Mouse (Mus musculus) liver, embryonic 13.5 days (tissue): ENCODE results near the gene Tfcp2l1. TPM values are rescaled to one million over a fixed set of nuclear protein-coding genes. Genes with fewer than 3 reads are reported as not detected.

Experiments used
- ATAC-seq: fragments of 200-750 bp; cut with Nextera tagmentation; 2 replicates; pipeline ENCODE4 v1.8.0; 2017; ENCODE audit warnings: low read depth, mild to moderate bottlenecking, moderate number of reproducible peaks, moderate library complexity
- DNase-seq: peaks from one replicate; pipeline ENCODE4 v3.0.0; 2022
- H3K27ac ChIP-seq: fragments of 300-500 bp; sonication (generic); 2 replicates; pipeline ENCODE4 v1.5.1; 2015; ENCODE audit warnings: moderate library complexity, mild to moderate bottlenecking, inconsistent platforms
- H3K27me3 ChIP-seq: fragments of 300-500 bp; sonication (generic); 2 replicates; pipeline ENCODE4 v1.6.1; 2015; ENCODE audit warnings: mild to moderate bottlenecking, inconsistent platforms
- H3K36me3 ChIP-seq: fragments of 300-500 bp; sonication (generic); 2 replicates; pipeline ENCODE4 v1.6.1; 2015; ENCODE audit warnings: mild to moderate bottlenecking, inconsistent platforms
- H3K4me1 ChIP-seq: fragments of 300-500 bp; sonication (generic); replicated peaks from 2 replicates; pipeline ENCODE4 v1.6.1; 2015; ENCODE audit warnings: inconsistent platforms
- H3K4me2 ChIP-seq: fragments of 300-500 bp; sonication (generic); 2 replicates; pipeline ENCODE4 v1.6.1; 2015; ENCODE audit warnings: inconsistent platforms, mild to moderate bottlenecking, moderate library complexity
- H3K4me3 ChIP-seq: fragments of 300-500 bp; sonication (generic); replicated peaks from 2 replicates; pipeline ENCODE4 v1.5.1; 2015; ENCODE audit warnings: mild to moderate bottlenecking, inconsistent platforms
- H3K9ac ChIP-seq: fragments of 300-500 bp; sonication (generic); 2 replicates; pipeline ENCODE4 v1.6.1; 2015; ENCODE audit warnings: mild to moderate bottlenecking, inconsistent platforms
- H3K9me3 ChIP-seq: fragments of 300-500 bp; sonication (generic); replicated peaks from 2 replicates; pipeline ENCODE4 v1.6.1; 2016; ENCODE audit warnings: inconsistent platforms
- WGBS: fragments of 180-500 bp; shearing (Covaris S2); methylation state at CpG from one replicate; pipeline ENCODE4 v1.1.7; 2015; ENCODE audit not compliant: insufficient replicate concordance; 5-methylcytosine and 5-hydroxymethylcytosine counted together
- polyA plus RNA-seq: library from polyadenylated mRNA; unstranded; fragments of >200 nt; fragmentation: Nextera tagmentation; extraction: Ambion mirVana; gene quantifications from 2 replicates; pipeline ENCODE4 v1.2.1, GENCODE M21; 2015

The Tfcp2l1 gene
- polyA plus RNA-seq, 1 experiment from 2014 or later, result 0.54 TPM

DNA sequence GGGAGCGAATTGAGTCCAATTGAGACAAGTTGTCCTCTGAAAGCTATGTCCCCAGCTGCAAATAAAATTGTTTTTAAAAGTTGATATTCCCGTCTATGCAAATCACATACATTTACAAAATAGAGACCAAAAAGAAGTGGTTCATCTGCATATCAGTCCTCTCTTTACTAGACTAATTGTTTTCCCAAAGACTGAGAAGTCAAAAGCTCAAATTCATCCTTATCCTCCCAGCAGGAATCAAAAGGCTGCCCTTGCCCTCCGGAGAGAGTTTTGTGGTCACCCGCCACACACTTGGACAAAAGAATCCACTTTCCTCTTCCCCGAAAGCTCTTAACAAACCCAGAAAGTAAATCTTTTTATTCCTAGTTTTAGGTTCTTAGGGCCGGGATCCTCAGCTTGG lies 2.3 kb upstream of the Tfcp2l1 start:
- Histone ChIP-seq H3K9me3 (no peaks in the 10 kb centered on the region), H3K27me3 (peaks cover 33% of the 10 kb centered on the region), H3K4me2 (no peak overlapping the region), H3K9ac (no peak overlapping the region), H3K27ac (no peak overlapping the region), H3K4me3 (no peak overlapping the region), H3K36me3 (no peaks in the 10 kb centered on the region), H3K4me1 (peaks cover 11% of the 10 kb centered on the region)
- ATAC-seq, result no peak
- no peak for DNase-seq
- WGBS, result 41% methylated on average over 6 of the region's 6 CpGs

- Histone ChIP-seq H3K4me1 (peaks cover 11% of the 10 kb centered on the region), H3K36me3 (no peaks in the 10 kb centered on the region), H3K27me3 (peaks cover 33% of the 10 kb centered on the region), H3K4me3 (no peak overlapping the region), H3K9ac (no peak overlapping the region), H3K4me2 (no peak overlapping the region), H3K9me3 (no peaks in the 10 kb centered on the region), H3K27ac (no peak overlapping the region)
- DNase-seq (no peak), ATAC-seq (no peak)
- 43% methylated on average over 2 of the region's 2 CpGs for WGBS
Measured at GRCm38 (mm10) chr1:118625921-118626320, 1.8 kb upstream of the Tfcp2l1 start.

GRCm38 (mm10) chr1:118626452-118626851 lies 1.3 kb upstream of the Tfcp2l1 start:
- 64% methylated on average over 2 of the region's 2 CpGs for WGBS
- no peak overlapping the region for H3K27ac ChIP-seq

GRCm38 (mm10) chr1:118633415-118633980 lies 5.8 kb downstream of the Tfcp2l1 start:
- Histone ChIP-seq H3K4me1 (no peaks in the 10 kb centered on the region), H3K36me3 (no peaks in the 10 kb centered on the region), H3K27me3 (peaks cover 6% of the 10 kb centered on the region; the same call in 1 of the 2 replicates), H3K4me2 (no peak overlapping the region), H3K9ac (no peak overlapping the region), H3K27ac (no peak overlapping the region), H3K9me3 (no peaks in the 10 kb centered on the region), H3K4me3 (no peak overlapping the region)
- ATAC-seq, result no peak
- no peak for DNase-seq
- 58% methylated on average over 4 of the region's 4 CpGs for WGBS

More at GRCm38 (mm10) chr1:118626452-118626851, 1.3 kb upstream of the Tfcp2l1 start:
- Histone ChIP-seq H3K4me1 (peaks cover 11% of the 10 kb centered on the region), H3K4me3 (no peak overlapping the region), H3K9me3 (no peaks in the 10 kb centered on the region), H3K27me3 (peaks cover 33% of the 10 kb centered on the region), H3K4me2 (no peak overlapping the region), H3K9ac (no peak overlapping the region), H3K36me3 (no peaks in the 10 kb centered on the region)
- ATAC-seq, result no peak
- DNase-seq, result no peak

DNA sequence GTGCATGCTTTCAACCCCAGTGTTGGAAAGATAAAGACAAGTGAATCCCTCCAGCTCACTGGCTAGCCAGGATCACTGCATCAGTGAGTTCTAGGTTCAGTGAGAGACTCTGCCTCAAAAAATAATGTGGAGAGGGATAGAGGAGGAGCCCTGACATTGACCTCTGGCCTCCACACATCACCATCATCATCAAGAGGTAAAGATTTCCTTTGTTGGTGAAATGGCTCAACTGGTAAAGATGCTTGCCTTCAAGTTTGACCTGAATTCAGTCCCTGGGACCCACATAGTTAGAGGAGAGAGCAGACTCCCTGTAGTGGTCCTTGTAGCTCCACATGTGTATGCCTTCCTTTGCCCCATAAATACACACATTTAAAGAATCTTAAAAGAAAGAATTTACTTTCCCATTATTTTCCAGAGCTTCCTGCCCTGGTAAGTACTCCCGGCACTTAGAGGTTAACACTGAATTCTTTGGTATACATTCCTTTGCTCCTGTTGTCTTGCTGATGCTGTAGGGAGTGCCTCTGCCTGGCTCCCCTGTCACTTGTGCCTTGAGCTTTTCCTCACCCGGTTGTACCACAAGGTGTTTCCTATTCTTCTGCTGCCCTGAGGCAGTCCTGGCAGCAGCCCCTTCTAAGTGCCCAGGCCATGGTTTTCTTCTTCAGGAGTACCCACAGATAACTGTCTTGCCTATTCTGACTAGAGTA lies 14.7 kb downstream of the Tfcp2l1 start:
- 57% methylated on average over 2 of the region's 2 CpGs for WGBS
- H3K4me1 ChIP-seq, result no peaks in the 10 kb centered on the region
- no peaks in the 10 kb centered on the region for H3K36me3 ChIP-seq
- no peak overlapping the region for H3K4me2 ChIP-seq
- no peak overlapping the region for H3K9ac ChIP-seq
- no peak overlapping the region for H3K4me3 ChIP-seq
- H3K9me3 ChIP-seq, result no peaks in the 10 kb centered on the region
- ATAC-seq (no peak), DNase-seq (no peak)
- no peak overlapping the region for H3K27ac ChIP-seq
- no peaks in the 10 kb centered on the region for H3K27me3 ChIP-seq

GRCm38 (mm10) chr1:118643138-118643979 lies 15.6 kb downstream of the Tfcp2l1 start:
- ATAC-seq (no peak), DNase-seq (no peak)
- Histone ChIP-seq H3K27ac (no peak overlapping the region), H3K27me3 (no peaks in the 10 kb centered on the region), H3K9ac (no peak overlapping the region), H3K9me3 (no peaks in the 10 kb centered on the region), H3K4me2 (no peak overlapping the region), H3K4me3 (no peak overlapping the region), H3K36me3 (no peaks in the 10 kb centered on the region), H3K4me1 (no peaks in the 10 kb centered on the region)
- WGBS, result 54% methylated on average over 9 of the region's 9 CpGs

DNA sequence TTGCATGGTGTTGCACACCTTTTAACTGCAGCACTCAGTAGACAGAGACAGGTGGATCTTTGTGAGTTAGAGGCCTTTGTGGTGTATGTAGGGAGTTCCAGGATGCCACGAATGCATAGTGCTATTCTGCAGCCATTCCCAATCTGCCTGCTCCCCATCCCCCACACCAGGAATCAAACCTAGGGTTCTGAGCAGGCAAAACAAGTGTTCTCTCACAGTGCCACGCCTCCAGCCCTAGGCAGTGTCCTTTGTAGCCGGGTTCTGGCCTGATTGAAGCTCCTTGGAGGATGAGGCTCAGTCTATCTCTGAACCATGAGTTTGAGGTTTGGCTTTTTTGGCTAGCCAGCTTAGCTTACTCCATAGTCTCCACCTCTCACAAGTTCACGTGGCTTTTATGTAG lies 18.0 kb downstream of the Tfcp2l1 start:
- Histone ChIP-seq H3K9ac (no peak overlapping the region), H3K9me3 (no peaks in the 10 kb centered on the region), H3K4me1 (no peaks in the 10 kb centered on the region; the same call in 1 of the 2 replicates), H3K4me2 (no peak overlapping the region), H3K27me3 (no peaks in the 10 kb centered on the region), H3K36me3 (no peaks in the 10 kb centered on the region), H3K4me3 (no peak overlapping the region), H3K27ac (no peak overlapping the region)
- no peak for DNase-seq
- 37% methylated on average over 4 of the region's 4 CpGs for WGBS
- no peak for ATAC-seq

- DNase-seq, result no peak
- no peak for ATAC-seq
- Histone ChIP-seq H3K36me3 (no peaks in the 10 kb centered on the region), H3K4me3 (no peak overlapping the region), H3K4me2 (no peak overlapping the region), H3K9ac (no peak overlapping the region), H3K27me3 (no peaks in the 10 kb centered on the region), H3K9me3 (no peaks in the 10 kb centered on the region), H3K27ac (no peak overlapping the region), H3K4me1 (no peaks in the 10 kb centered on the region; the same call in 1 of the 2 replicates)
- 20% methylated on average over 3 of the region's 3 CpGs for WGBS
Measured at GRCm38 (mm10) chr1:118648015-118648414, 20.3 kb downstream of the Tfcp2l1 start.

DNA sequence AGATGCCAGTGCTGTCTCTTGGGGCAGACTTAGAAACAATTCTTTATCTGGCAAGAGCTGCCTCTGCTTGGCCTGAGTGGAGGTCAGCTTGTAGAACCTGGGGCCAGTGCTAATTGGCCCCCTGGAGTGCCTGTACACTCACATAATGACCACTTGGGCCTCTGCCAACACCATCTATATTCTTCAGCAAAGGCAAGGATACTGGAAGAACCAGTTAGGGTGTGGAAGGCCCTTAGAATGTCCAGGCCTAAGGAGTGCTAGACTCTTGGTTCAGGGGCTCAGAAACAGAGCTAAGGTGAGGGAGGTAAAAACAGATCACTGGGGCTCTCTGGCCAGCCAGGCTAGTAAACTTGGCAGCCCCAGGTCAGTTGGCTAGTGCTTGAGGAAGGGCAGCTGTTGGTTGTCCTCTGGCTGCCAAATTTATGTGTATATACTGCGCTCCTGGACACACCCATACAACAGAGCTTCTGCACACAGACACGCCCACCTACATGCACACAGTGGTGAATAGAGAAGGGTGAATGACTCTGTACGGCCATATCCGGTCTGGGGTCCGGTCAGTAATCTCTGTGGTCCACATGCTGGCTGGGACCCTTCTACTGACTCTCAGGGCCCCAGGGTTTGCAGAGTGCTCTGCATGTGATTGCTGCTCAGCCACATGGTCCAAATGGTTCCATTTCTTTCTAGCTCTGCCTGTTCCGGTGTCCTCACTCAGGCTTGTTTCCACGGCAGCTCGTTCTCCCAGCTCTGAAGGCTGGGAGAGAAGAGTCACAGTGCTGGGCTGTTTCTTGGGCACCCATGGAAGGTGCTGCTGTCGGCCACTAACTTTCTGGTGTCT lies 22.4 kb downstream of the Tfcp2l1 start:
- no peak overlapping the region for H3K27ac ChIP-seq
- WGBS, result 58% methylated on average over 9 of the region's 9 CpGs

GRCm38 (mm10) chr1:118650771-118651080 lies 23.0 kb downstream of the Tfcp2l1 start:
- Histone ChIP-seq H3K4me1 (no peaks in the 10 kb centered on the region; the same call in 1 of the 2 replicates), H3K27ac (no peak overlapping the region), H3K9me3 (no peaks in the 10 kb centered on the region), H3K4me3 (no peak overlapping the region), H3K27me3 (no peaks in the 10 kb centered on the region), H3K9ac (no peak overlapping the region), H3K4me2 (no peak overlapping the region), H3K36me3 (no peaks in the 10 kb centered on the region)
- ATAC-seq (no peak), DNase-seq (no peak)
- 54% methylated on average over 3 of the region's 3 CpGs for WGBS

More for the DNA sequence above, 22.4 kb downstream of the Tfcp2l1 start:
- Histone ChIP-seq H3K9ac (no peak overlapping the region), H3K9me3 (no peaks in the 10 kb centered on the region), H3K27me3 (no peaks in the 10 kb centered on the region), H3K36me3 (no peaks in the 10 kb centered on the region), H3K4me2 (no peak overlapping the region), H3K4me1 (no peaks in the 10 kb centered on the region; the same call in 1 of the 2 replicates), H3K4me3 (no peak overlapping the region)
- ATAC-seq, result no peak
- DNase-seq, result no peak

DNA sequence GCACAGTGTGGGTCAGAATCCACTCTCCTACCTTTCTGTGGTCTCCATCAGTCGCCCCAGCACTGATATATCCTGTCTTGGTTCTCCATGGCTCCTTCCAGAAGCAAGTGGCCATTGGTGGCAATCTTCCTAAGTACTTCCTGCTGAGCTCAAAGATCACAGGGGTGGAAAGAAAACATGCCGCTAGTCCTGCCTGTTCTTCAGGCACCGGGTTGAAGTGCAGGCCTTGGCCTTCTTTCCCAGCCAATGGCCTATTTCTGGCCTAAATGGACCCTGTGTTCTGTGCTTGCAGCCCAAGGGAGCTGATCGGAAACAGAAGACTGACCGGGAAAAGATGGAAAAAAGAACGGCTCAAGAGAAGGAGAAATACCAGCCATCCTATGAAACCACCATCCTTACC lies 31.0 kb downstream of the Tfcp2l1 start:
- Histone ChIP-seq H3K27me3 (no peaks in the 10 kb centered on the region), H3K9ac (no peak overlapping the region), H3K4me3 (no peak overlapping the region), H3K36me3 (no peaks in the 10 kb centered on the region), H3K9me3 (no peaks in the 10 kb centered on the region), H3K27ac (no peak overlapping the region), H3K4me1 (peaks cover 5% of the 10 kb centered on the region), H3K4me2 (no peak overlapping the region)
- WGBS, result 61% methylated on average over 6 of the region's 6 CpGs
- DNase-seq (no peak), ATAC-seq (no peak)
